Mouse (Mus musculus) cerebellum, postnatal 14 days (tissue): Measurements from ENCODE around the gene Spata16.

Source experiments
- DNase-seq, 2 experiments: peaks; one replicate each; pipeline ENCODE4 v3.0.0; 2021; ENCODE audit warnings: mixed read lengths in 2 of 2

Spata16 gene

DNA sequence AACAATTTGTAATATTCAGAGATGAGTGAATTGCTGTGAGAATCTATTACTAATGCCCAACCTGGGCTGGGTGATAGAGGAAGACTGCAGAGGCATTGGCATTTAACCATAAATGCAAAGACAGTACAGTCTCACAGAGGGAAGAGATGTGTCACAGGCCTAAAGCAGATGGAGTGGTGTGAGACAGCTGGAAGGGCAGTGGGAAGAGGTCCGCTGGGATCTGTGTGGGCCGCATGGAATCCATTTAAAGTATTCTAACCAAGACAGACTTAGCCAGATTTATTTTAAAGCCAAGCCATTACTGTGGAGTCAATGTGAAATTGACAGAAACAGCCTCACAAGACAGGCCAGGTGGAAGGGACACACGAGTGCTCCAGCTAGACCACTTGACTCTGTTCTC lies 343.0 kb downstream of the Spata16 start:
- no peak for DNase-seq

- no peak for DNase-seq
These were observed 344.7 kb downstream of the Spata16 start for GRCm38 (mm10) chr3:26981979-26982623.

DNA sequence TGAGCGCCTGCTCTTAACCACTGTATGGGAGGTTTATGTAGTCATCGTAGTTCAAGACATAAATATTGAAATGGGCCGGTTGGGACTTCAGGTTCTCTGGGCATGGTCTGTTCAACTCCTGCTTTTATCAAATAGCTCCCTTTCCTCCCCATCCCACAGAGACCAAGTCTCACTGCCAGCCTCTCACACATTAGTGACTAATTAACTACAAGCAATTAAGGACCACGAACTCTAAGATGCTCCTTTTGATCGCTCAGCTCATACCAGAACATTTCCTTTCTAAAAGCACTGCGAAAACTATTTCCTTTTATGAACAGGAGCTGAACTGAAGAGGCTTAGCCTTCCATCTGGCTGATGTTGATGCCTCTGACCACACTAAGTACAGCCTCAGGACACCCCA lies 346.3 kb downstream of the Spata16 start:
- no peak for DNase-seq

- DNase-seq: no peak
These were observed 369.4 kb downstream of the Spata16 start for GRCm38 (mm10) chr3:27006844-27007243.

DNA sequence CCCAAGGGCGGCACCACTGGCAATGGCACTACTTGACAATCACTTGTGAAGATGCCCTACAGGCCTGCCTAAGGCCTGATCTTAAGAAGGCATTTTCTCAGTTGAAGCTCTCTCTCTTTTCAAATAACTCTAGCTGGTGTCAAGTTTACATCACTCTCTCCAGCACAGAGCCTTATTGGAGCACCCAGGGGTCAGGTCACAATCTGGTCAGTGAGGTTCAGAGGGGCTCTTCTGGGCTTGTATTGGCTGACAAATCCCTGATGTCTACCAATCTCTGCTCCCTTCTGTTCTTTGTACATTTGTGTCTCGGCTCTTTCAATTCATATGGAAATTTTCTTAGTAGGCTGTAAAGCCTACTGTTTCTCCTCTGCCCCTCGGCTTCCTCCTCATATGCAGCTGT lies 390.5 kb downstream of the Spata16 start:
- DNase-seq: no peak

- no peak for DNase-seq
These were observed 391.1 kb downstream of the Spata16 start for GRCm38 (mm10) chr3:27028526-27028925.

DNA sequence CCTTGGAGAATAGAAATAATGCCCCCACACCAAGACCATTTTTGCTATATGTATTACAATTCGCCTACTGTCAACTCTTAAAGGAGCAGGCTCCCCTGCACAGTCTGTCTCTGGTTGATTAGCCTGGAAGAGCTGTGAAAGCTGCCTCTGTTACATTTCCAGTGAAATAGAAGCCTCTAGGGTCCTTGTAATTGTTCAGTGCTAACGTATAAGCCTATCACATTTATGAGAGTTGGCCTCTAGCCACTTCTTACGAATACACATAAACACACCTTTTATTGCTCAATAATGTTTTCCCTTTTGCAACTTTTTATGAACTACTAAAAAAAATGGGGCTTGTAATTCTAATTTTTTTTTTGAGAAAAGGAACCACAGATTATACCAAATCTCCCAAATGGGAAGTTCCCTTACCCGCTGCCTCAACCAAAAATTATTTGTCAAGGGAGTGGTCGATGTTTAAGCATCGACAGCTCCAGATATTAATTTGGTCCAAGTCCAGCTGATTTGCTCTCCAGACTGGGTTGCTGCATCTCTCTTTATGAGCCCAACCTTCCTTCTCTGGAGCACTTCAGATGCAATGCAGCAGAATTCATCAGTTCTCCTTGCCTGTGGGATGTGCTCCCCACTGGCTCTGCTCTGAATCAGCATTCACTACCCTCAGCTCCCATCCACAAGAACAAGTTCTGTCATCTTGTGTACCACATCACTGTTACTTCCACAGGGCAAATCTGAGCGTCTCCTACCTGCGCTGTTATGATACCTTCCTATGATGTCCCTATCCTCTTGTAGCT lies 392.8 kb downstream of the Spata16 start:
- no peak for DNase-seq
